Mouse (Mus musculus) intestine, embryonic 14.5 days (tissue): ENCODE data around the gene Fbn1. TPM values are rescaled to one million over a fixed set of nuclear protein-coding genes. Genes with fewer than 3 reads are reported as not detected.

Experiments used
- ATAC-seq: fragments of 200-750 bp; cut with Nextera tagmentation; replicated peaks from 2 replicates; pipeline ENCODE4 v1.8.0; 2017; ENCODE audit warnings: low read depth, moderate number of reproducible peaks, moderate TSS enrichment, moderate library complexity; ENCODE audit not compliant: low FRiP score, low TSS enrichment
- DNase-seq: peaks from one replicate; pipeline ENCODE4 v3.0.0-alpha.2; 2018; ENCODE audit warnings: low spot score
- H3K27ac ChIP-seq: fragments of 300-500 bp; sonication (generic); 2 replicates; pipeline ENCODE4 v1.5.1; 2014; ENCODE audit warnings: low read depth, mild to moderate bottlenecking, control low read depth
- H3K27me3 ChIP-seq: fragments of 300-500 bp; sonication (generic); replicated peaks from 2 replicates; pipeline ENCODE4 v1.6.1; 2014; ENCODE audit warnings: low read length, control low read depth; ENCODE audit not compliant: control insufficient read depth, insufficient read depth
- H3K36me3 ChIP-seq: fragments of 300-500 bp; sonication (generic); 2 replicates; pipeline ENCODE4 v1.6.1; 2014; ENCODE audit warnings: low read length, control low read depth; ENCODE audit not compliant: control insufficient read depth, insufficient read depth
- H3K4me1 ChIP-seq: fragments of 300-500 bp; sonication (generic); replicated peaks from 2 replicates; pipeline ENCODE4 v1.6.1; 2014; ENCODE audit warnings: low read length, control low read depth, mixed read lengths; ENCODE audit not compliant: control insufficient read depth, insufficient read depth
- H3K4me2 ChIP-seq: fragments of 300-500 bp; sonication (generic); 2 replicates; pipeline ENCODE4 v1.6.1; 2014; ENCODE audit warnings: low read length
- H3K4me3 ChIP-seq: fragments of 300-500 bp; sonication (generic); 2 replicates; pipeline ENCODE4 v1.5.1; 2014; ENCODE audit warnings: low read depth, low read length, control low read depth, mixed read lengths
- H3K9ac ChIP-seq: fragments of 300-500 bp; sonication (generic); 2 replicates; pipeline ENCODE4 v1.6.1; 2014; ENCODE audit warnings: mild to moderate bottlenecking, low read length
- H3K9me3 ChIP-seq: fragments of 300-500 bp; sonication (generic); 2 replicates; pipeline ENCODE4 v1.6.1; 2016; ENCODE audit warnings: low read length, control low read depth; ENCODE audit not compliant: control insufficient read depth
- WGBS: fragments of 180-500 bp; shearing (Covaris S2); extraction: QIAGEN DNeasy Blood & Tissue Kit; methylation state at CpG from one replicate; pipeline ENCODE4 v1.1.7; 2014; 5-methylcytosine and 5-hydroxymethylcytosine counted together
- polyA plus RNA-seq: library from polyadenylated mRNA; unstranded; fragments of >200 nt; fragmentation: Nextera tagmentation; extraction: Ambion mirVana; gene quantifications from 2 replicates; pipeline ENCODE4 v1.2.1, GENCODE M21; 2014

The Fbn1 gene
- polyA plus RNA-seq, 1 experiment from 2014 or later: 45.1 TPM

DNA sequence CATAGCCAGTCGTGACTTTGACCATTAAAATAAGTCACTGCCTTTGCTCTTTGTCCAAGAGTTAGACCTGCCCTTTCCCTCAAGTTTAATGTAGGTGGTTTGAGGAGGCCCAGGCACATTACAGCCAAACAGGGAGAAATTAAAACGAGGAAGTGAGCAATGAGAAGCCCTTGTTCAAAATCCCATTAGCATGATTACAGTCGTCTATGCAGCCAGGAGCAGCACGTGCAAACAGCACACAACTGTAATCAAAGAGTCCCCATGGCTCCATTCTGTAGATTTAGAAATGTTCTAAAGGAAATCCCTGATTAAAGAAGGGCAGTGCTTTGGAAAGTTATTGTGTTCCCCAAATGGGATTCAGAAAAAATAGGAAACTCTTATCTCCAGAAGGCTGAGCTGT lies 29.1 kb downstream of the Fbn1 start:
- DNase-seq (peak; percentile 38), ATAC-seq (no peak)
- no peaks in the 10 kb centered on the region; the same call in 1 of the 2 replicates for H3K36me3 ChIP-seq
- no peak overlapping the region for H3K27ac ChIP-seq
- no peak overlapping the region for H3K4me2 ChIP-seq
- 76% methylated on average over 4 of the region's 4 CpGs for WGBS
- no peak overlapping the region for H3K4me3 ChIP-seq
- no peaks in the 10 kb centered on the region for H3K9me3 ChIP-seq
- H3K9ac ChIP-seq: no peak overlapping the region
- H3K4me1 ChIP-seq: peaks cover 13% of the 10 kb centered on the region; the same call in 1 of the 2 replicates
- no peaks in the 10 kb centered on the region for H3K27me3 ChIP-seq

DNA sequence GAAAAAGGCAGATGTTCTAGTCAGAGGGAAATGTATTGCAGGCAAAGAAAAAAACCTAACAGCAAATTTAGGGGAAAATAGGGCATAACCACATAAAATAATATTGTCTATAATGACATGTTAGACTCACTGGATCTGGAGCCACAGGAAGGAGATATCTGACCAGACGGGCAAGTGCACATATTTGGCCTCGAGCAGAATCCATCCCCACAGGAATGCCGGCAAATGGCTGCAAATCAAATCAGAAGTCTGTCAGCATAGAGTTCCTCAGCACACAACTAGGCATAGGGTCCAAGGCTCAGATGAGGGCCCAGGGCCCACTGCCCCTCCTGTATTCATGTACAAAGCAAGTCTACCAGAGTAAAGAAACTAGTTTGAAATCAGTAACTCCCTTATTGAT lies 30.4 kb downstream of the Fbn1 start:
- no peak overlapping the region for H3K4me2 ChIP-seq
- DNase-seq (no peak), ATAC-seq (no peak)
- 74% methylated on average over 3 of the region's 3 CpGs for WGBS
- no peak overlapping the region for H3K9ac ChIP-seq
- H3K9me3 ChIP-seq: no peaks in the 10 kb centered on the region
- H3K27me3 ChIP-seq: no peaks in the 10 kb centered on the region
- peaks cover 18% of the 10 kb centered on the region; the same call in 1 of the 2 replicates for H3K4me1 ChIP-seq
- no peak overlapping the region for H3K27ac ChIP-seq
- no peak overlapping the region for H3K4me3 ChIP-seq
- peaks cover 4% of the 10 kb centered on the region for H3K36me3 ChIP-seq

DNA sequence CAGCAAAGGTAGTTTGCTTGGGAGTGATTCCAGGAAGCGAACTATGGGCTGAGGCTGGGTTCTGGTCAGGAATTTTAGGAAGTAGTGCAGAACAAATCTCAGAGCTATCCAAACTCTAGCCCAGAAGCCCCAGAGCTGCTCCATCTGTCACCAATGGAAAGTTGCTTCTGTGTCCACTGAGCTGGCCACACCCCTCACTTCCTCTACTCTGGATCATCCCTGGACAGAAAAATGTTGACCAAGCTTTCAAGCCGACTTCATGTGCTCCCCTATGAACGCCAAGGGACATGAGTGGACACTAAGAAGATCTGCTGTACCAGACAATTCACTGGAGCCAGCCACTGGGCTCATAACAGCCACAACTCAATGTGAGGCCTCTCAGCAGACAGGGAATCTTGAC lies 31.6 kb downstream of the Fbn1 start:
- H3K27ac ChIP-seq: no peak overlapping the region
- H3K4me3 ChIP-seq: no peak overlapping the region
- WGBS: 72% methylated on average over 3 of the region's 3 CpGs
- H3K4me1 ChIP-seq: peaks cover 18% of the 10 kb centered on the region; the same call in 1 of the 2 replicates
- peaks cover 11% of the 10 kb centered on the region for H3K36me3 ChIP-seq
- H3K9me3 ChIP-seq: no peaks in the 10 kb centered on the region
- no peaks in the 10 kb centered on the region for H3K27me3 ChIP-seq
- ATAC-seq (no peak), DNase-seq (no peak)
- H3K4me2 ChIP-seq: no peak overlapping the region
- H3K9ac ChIP-seq: no peak overlapping the region

DNA sequence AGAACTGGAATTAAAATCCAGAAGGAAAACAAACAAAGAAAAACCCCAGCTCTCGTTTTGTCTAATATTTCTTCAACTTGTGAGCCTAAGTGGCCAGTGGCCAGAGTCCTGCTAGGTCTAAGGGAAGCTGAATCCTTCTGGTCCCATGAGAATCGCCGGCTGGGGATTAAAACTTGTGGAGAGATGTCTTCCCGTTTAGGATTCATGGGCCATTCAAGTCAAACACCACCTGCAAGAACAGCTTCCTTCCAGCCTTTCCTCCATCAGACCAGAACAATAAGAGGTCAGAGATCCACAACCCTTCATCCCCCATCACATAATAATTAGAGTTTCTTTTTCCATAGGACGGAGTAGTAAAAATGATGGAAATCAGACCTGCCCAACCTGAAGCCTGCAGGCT lies 33.1 kb downstream of the Fbn1 start:
- ATAC-seq (no peak), DNase-seq (no peak)
- no peak overlapping the region for H3K27ac ChIP-seq
- H3K4me1 ChIP-seq: peaks cover 7% of the 10 kb centered on the region; the same call in 1 of the 2 replicates
- H3K4me3 ChIP-seq: no peak overlapping the region
- peaks cover 11% of the 10 kb centered on the region for H3K36me3 ChIP-seq
- no peak overlapping the region for H3K9ac ChIP-seq
- 84% methylated on average over 5 of the region's 5 CpGs for WGBS
- no peak overlapping the region for H3K4me2 ChIP-seq
- no peaks in the 10 kb centered on the region for H3K9me3 ChIP-seq
- no peaks in the 10 kb centered on the region for H3K27me3 ChIP-seq

DNA sequence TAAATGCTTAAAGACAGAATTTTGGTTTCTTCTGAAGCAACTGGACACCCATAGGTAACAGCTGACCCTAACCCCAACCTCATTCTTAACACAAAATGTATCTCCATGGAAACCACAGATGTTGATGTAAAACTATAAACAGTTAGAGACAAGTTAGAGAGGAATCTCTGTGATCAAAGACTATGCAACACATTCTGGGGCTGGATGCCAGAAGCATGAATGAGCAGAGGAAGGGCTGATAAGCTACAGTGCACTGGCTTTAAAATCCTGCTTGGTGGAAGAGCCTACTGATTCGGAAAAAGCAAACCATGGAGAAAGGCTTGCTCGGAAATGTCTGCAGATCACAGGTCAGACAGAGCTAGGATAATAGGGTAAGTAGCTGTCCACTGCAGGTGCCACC lies 34.6 kb downstream of the Fbn1 start:
- H3K27ac ChIP-seq: no peak overlapping the region
- WGBS: 56% methylated on average over 2 of the region's 2 CpGs
- no peak overlapping the region for H3K4me3 ChIP-seq
- DNase-seq (no peak), ATAC-seq (no peak)
- H3K4me1 ChIP-seq: peaks cover 6% of the 10 kb centered on the region; the same call in 1 of the 2 replicates
- H3K36me3 ChIP-seq: peaks cover 15% of the 10 kb centered on the region
- H3K27me3 ChIP-seq: no peaks in the 10 kb centered on the region
- no peak overlapping the region for H3K9ac ChIP-seq
- H3K9me3 ChIP-seq: no peaks in the 10 kb centered on the region
- H3K4me2 ChIP-seq: no peak overlapping the region

DNA sequence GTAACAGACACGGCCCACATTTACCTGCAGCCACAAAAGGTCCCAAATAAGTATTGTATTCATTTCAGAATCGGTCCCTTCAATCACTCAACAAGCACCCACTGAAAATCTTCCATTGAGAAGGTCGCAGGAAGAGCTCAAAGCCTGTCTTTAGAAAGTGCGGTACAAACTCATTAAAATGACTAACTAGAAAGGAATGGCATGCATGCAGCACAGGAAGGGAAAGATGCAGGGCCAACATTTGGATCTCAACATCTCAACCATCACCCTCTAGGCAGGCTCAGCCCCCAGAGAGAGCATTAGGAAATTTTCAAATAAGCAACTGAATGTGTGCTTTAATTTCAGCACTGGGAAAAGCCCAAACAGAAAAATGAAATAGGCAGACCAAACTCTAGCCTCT lies 36.1 kb downstream of the Fbn1 start:
- no peak overlapping the region for H3K4me2 ChIP-seq
- no peak for ATAC-seq
- no peaks in the 10 kb centered on the region for H3K27me3 ChIP-seq
- 77% methylated on average over 4 of the region's 4 CpGs for WGBS
- peaks cover 6% of the 10 kb centered on the region; the same call in 1 of the 2 replicates for H3K4me1 ChIP-seq
- no peak for DNase-seq
- no peaks in the 10 kb centered on the region for H3K9me3 ChIP-seq
- no peak overlapping the region for H3K4me3 ChIP-seq
- peaks cover 28% of the 10 kb centered on the region for H3K36me3 ChIP-seq
- H3K9ac ChIP-seq: no peak overlapping the region
- no peak overlapping the region for H3K27ac ChIP-seq

DNA sequence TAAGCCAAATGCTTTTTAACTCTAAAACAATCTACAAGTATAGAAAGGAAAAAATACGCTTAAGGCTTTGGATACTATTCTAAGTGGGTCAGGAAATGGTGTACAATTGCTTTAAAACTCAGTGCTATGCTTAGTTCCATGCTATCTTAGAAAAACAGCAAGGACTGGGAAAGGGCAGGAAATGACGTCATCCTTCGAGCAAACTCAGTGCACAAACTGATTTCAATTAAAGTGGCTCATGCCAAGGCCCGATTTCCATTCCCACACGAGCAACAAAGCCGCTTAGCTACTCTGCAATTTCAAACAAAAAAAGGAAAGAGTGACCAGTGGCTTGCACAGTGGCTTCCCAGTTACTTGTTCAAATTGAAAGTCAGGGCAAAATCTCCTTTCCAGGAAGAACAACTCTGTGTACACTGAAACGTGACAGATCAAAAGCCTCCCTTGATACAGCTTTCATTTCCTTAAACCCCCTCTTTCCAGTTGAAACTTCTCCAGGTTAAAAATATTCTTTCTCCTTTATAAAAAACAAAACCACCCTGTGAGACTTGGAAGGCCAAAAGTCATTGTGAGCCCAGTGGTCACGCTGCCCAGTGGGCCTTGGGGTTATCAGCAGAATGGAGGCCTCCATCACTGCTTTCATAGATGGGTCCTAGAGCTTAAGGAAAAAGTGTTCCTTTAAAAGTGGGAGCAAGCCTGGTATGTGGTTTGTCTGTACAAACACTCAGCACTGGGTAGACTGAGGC lies 37.1 kb downstream of the Fbn1 start:
- peaks cover 38% of the 10 kb centered on the region for H3K36me3 ChIP-seq
- WGBS: 55% methylated on average over 8 of the region's 8 CpGs
- no peaks in the 10 kb centered on the region for H3K27me3 ChIP-seq
- no peaks in the 10 kb centered on the region for H3K9me3 ChIP-seq
- peak overlapping the region; percentile 29; the same call in 1 of the 2 replicates for H3K27ac ChIP-seq
- no peak overlapping the region for H3K4me2 ChIP-seq
- no peak overlapping the region for H3K4me3 ChIP-seq
- H3K4me1 ChIP-seq: peaks cover 6% of the 10 kb centered on the region; the same call in 1 of the 2 replicates
- H3K9ac ChIP-seq: no peak overlapping the region
- ATAC-seq (no peak), DNase-seq (no peak)

DNA sequence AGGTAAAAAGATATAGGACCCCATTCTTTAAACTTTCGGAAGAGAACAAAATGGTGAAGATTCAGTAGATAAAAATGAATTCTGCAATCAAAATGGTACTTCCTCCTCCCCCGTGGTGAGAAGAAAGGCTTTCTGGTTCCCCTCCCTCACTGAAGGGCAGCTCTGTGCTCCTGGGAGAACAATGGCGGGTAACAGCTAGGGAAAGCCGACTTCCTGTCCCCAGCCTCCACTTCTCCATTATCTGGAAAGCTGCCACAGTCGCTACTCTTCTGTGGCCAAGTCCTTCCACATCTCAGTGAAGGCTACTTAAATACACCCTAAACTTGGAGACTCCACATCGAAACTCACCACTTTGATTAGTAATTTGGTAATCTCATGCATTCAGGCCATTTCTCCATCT lies 43.8 kb downstream of the Fbn1 start:
- Histone ChIP-seq H3K36me3 (peaks cover 40% of the 10 kb centered on the region), H3K4me3 (no peak overlapping the region), H3K4me1 (no peaks in the 10 kb centered on the region), H3K27ac (no peak overlapping the region), H3K4me2 (no peak overlapping the region), H3K27me3 (no peaks in the 10 kb centered on the region), H3K9me3 (no peaks in the 10 kb centered on the region), H3K9ac (no peak overlapping the region)
- WGBS: 83% methylated on average over 6 of the region's 6 CpGs
- no peak for DNase-seq
- no peak for ATAC-seq

DNA sequence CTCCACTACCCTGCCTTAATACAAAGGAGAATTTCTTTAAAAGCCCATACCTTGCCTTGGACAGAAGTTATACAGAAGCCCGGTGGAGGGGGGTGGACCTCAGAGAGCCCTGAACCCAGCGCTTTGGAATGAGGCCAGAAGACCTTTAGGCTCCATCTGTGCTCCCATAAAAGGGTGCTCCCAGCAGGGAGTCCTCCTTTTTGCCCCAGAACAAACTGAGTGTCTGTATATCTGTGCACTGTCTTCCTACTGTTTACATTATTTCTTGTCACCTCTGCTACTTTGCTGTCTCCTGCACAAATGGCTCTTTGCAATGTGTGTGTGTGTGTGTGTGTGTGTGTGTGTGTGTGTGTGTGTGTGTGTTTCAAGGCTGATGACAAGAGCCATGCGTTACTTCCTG lies 48.7 kb downstream of the Fbn1 start:
- H3K9ac ChIP-seq: no peak overlapping the region
- H3K4me3 ChIP-seq: no peak overlapping the region
- ATAC-seq (0 out of 2 replicates have a peak, but pooled peaks have one; percentile 36), DNase-seq (no peak)
- H3K4me1 ChIP-seq: no peaks in the 10 kb centered on the region
- H3K36me3 ChIP-seq: no peaks in the 10 kb centered on the region
- no peak overlapping the region for H3K4me2 ChIP-seq
- 50% methylated on average over 3 of the region's 3 CpGs for WGBS
- H3K9me3 ChIP-seq: no peaks in the 10 kb centered on the region
- H3K27ac ChIP-seq: peak overlapping the region; percentile 48; the same call in 1 of the 2 replicates
- no peaks in the 10 kb centered on the region for H3K27me3 ChIP-seq
